Comparison of ENCODE assay signal across 10 mouse cellular contexts in the genomic region with DNA sequence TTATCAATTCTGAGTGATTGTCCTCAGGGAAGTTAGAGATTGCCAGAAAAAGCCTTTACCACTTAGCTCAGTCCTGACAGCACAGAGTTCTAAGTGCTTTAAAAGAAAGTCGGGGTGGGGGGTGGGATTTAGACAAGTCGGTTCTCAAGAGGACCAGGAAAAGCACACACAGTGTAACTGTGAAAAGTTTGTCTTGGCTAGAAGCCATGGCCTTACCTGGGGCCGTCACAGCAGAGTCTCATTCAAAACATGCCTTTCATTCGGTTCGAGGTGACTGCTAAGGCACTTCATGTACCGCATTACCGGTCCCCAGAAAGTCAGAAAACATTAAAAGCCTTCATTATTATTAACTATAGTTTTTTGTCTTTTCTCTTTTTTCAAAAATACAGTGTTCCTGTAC.
DNase-seq lines count a peak whose midpoint lies in the region; ATAC-seq and TF ChIP-seq lines count a peak whose summit lies in the region.
"Had no signal": no experiment of that assay in that cellular context is flagged by ENCODE, and none has a peak within 500 bp of the region (broad histone marks: within the 10 kb centered on the region; RNA-seq: fewer than 3 reads in every experiment).

No protein-coding gene starts in this region.

- TF ChIP-seq POLR2A in lung, adult 2 months (IDR thresholded peaks at IDR 0.05; ENCODE audit: borderline replicate concordance, extremely low read depth, low read depth, low read length): no peak

- no peaks in the 10 kb centered on the region for H3K9me3 ChIP-seq in heart, embryonic 10.5 days
- no peaks in the 10 kb centered on the region for H3K9me3 ChIP-seq in liver, embryonic 15.5 days (replicated peaks)
- H3K9me3 ChIP-seq in liver, embryonic 11.5 days (ENCODE audit: control insufficient read depth, low read length): no peaks in the 10 kb centered on the region
- no peaks in the 10 kb centered on the region for H3K9me3 ChIP-seq in stomach, embryonic 16.5 days (replicated peaks; ENCODE audit: control insufficient read depth, low read length)

- intact Hi-C loops in heart, postnatal 14 days (cut with DNase I): no loop called here

- 58% methylated on average over 7 of the region's 7 CpGs for WGBS in heart, embryonic 10.5 days
- 61% methylated on average over 7 of the region's 7 CpGs for WGBS in liver, embryonic 15.5 days (ENCODE audit: insufficient replicate concordance)
- WGBS in liver, embryonic 11.5 days: 70% methylated on average over 7 of the region's 7 CpGs
- 49% methylated on average over 7 of the region's 7 CpGs for WGBS in lung, adult 2 months
- WGBS in stomach, embryonic 16.5 days: 32% methylated on average over 7 of the region's 7 CpGs

- H3K27me3 ChIP-seq in heart, embryonic 10.5 days (ENCODE audit: insufficient read depth, poor library complexity, severe bottlenecking): no peaks in the 10 kb centered on the region
- no peaks in the 10 kb centered on the region for H3K27me3 ChIP-seq in liver, embryonic 15.5 days
- no peaks in the 10 kb centered on the region for H3K27me3 ChIP-seq in liver, embryonic 11.5 days (replicated peaks; ENCODE audit: control insufficient read depth, insufficient read depth, low read length)
- H3K27me3 ChIP-seq in stomach, embryonic 16.5 days (ENCODE audit: control insufficient read depth, insufficient read depth, low read length): no peaks in the 10 kb centered on the region

- TF ChIP-seq CTCF in lung, adult 2 months (IDR thresholded peaks at IDR 0.05; ENCODE audit: insufficient read depth, low read length): no peak

- H3K27ac ChIP-seq in heart, embryonic 10.5 days: 0 out of 2 replicates have a peak overlapping the region, but pooled peaks have one; percentile 10
- 0 out of 2 replicates have a peak overlapping the region, but pooled peaks have one; percentile 2 for H3K27ac ChIP-seq in liver, embryonic 15.5 days (replicated peaks)
- no peak overlapping the region for H3K27ac ChIP-seq in liver, embryonic 11.5 days (ENCODE audit: low read depth, low read length)
- H3K27ac ChIP-seq in stomach, embryonic 16.5 days (ENCODE audit: low read length): 0 out of 2 replicates have a peak overlapping the region, but pooled peaks have one; percentile 17

- H3K9ac ChIP-seq in liver, embryonic 15.5 days: no peak overlapping the region
- no peak overlapping the region for H3K9ac ChIP-seq in liver, embryonic 11.5 days (ENCODE audit: low read depth, low read length)
- no peak overlapping the region for H3K9ac ChIP-seq in stomach, embryonic 16.5 days (ENCODE audit: low read length)

- H3K4me1 ChIP-seq in heart, embryonic 10.5 days: peaks cover 21% of the 10 kb centered on the region
- H3K4me1 ChIP-seq in liver, embryonic 15.5 days (replicated peaks): peaks cover 4% of the 10 kb centered on the region; the same call in 1 of the 2 replicates
- H3K4me1 ChIP-seq in liver, embryonic 11.5 days (replicated peaks; ENCODE audit: control insufficient read depth, insufficient read depth, low read length): no peaks in the 10 kb centered on the region
- no peaks in the 10 kb centered on the region for H3K4me1 ChIP-seq in lung, adult 2 months (ENCODE audit: control insufficient read depth, insufficient read depth, low read length)
- no peaks in the 10 kb centered on the region for H3K4me1 ChIP-seq in stomach, embryonic 16.5 days (ENCODE audit: control insufficient read depth, insufficient read depth, low read length)

- peak; percentile 28 for DNase-seq in heart, embryonic 10.5 days (ENCODE audit: low spot score)
- no peak for DNase-seq in heart, postnatal 14 days
- DNase-seq in liver, embryonic 11.5 days (ENCODE audit: low spot score): no peak
- DNase-seq in lung, adult 2 months: peak; percentile 8
- no peak for DNase-seq in layer of hippocampus, adult 8-10 months (ENCODE audit: low spot score in 2 of 2)
- no peak for DNase-seq in spleen, postnatal 4 days (ENCODE audit: low spot score in 2 of 2)
- DNase-seq: cerebellum, adult 9-10 months had no signal

- no peak overlapping the region for H3K4me3 ChIP-seq in heart, embryonic 10.5 days
- H3K4me3 ChIP-seq in liver, embryonic 15.5 days (replicated peaks): no peak overlapping the region
- H3K4me3 ChIP-seq in liver, embryonic 11.5 days (ENCODE audit: low read depth, low read length): no peak overlapping the region
- H3K4me3 ChIP-seq in lung, adult 2 months (replicated peaks; ENCODE audit: extremely low read depth, low read depth, low read length): no peak overlapping the region
- no peak overlapping the region for H3K4me3 ChIP-seq in stomach, embryonic 16.5 days (replicated peaks; ENCODE audit: low read length)
- H3K4me3 ChIP-seq: myocyte had no signal

- no peaks in the 10 kb centered on the region for H3K36me3 ChIP-seq in heart, embryonic 10.5 days
- H3K36me3 ChIP-seq in liver, embryonic 15.5 days (replicated peaks): no peaks in the 10 kb centered on the region
- no peaks in the 10 kb centered on the region for H3K36me3 ChIP-seq in liver, embryonic 11.5 days (ENCODE audit: control insufficient read depth, insufficient read depth, low read length)
- no peaks in the 10 kb centered on the region for H3K36me3 ChIP-seq in stomach, embryonic 16.5 days (ENCODE audit: control insufficient read depth, insufficient read depth, low read length)

- H3K4me2 ChIP-seq in liver, embryonic 15.5 days: no peak overlapping the region
- no peak overlapping the region for H3K4me2 ChIP-seq in liver, embryonic 11.5 days
- H3K4me2 ChIP-seq in stomach, embryonic 16.5 days (ENCODE audit: low read depth, low read length): no peak overlapping the region

- no peak for ATAC-seq in liver, embryonic 15.5 days (ENCODE audit: insufficient read depth)
- no peak for ATAC-seq in liver, embryonic 11.5 days (replicated peaks; ENCODE audit: low FRiP score)
- ATAC-seq in stomach, embryonic 16.5 days (ENCODE audit: insufficient read depth, low FRiP score): peak; percentile 87

Comparison
In these comparisons a context has a peak if more than half of its experiments do, and no peak if none do; other contexts are left out.
1. DNase-seq: peak in heart, embryonic 10.5 days (single experiment) and lung, adult 2 months (single experiment); none in heart, postnatal 14 days (0 of 2), liver, embryonic 11.5 days (single experiment), layer of hippocampus, adult 8-10 months (0 of 2) and spleen, postnatal 4 days (0 of 2).